Mouse (Mus musculus) gastrocnemius, postnatal 25 days (tissue): ENCODE measurements at regions not wholly inside any gene's neighbourhood (a gene's known extent, or its start where the extent isn't known, plus 50 kb on each side); places are given as distances from the start of the nearest gene placed in this dataset.
"Not testable (repeated sequence)": the region's sequence is repeated elsewhere in the genome, so short reads cannot be mapped to it uniquely, and the experiment has no call there.

Experiments
- DNase-seq: peaks from one replicate; pipeline ENCODE4 v3.0.0; 2022

- DNase-seq, result no peak
These were observed 96.5 kb upstream of the Map3k1 start for GRCm38 (mm10) chr13:111905213-111905701.

DNA sequence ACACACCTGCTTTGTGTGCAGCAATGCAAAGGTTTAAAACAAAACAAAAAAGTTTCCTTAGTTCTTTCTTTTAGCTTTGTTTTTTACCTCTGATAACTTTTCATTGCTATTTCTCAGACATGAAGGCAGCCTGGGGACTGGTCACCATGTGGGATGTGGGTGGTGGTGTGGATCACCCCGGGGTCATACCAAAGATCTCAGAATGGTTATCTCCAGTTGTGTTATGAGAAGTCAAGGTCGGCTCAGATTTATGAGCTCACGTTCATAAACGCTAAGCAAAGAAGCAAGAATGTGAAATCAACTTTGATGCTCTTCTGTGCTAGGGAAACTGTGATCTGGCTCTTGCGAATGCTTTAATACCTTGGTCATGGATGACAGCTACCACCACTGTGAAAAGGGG lies 102.3 kb upstream of the Map3k1 start:
- DNase-seq, result no peak

- DNase-seq, result no peak
These were observed 103.0 kb upstream of the Map3k1 start for GRCm38 (mm10) chr13:111911661-111912312.

GRCm38 (mm10) chr13:111914348-111914913 lies 105.6 kb upstream of the Map3k1 start:
- no peak for DNase-seq

DNA sequence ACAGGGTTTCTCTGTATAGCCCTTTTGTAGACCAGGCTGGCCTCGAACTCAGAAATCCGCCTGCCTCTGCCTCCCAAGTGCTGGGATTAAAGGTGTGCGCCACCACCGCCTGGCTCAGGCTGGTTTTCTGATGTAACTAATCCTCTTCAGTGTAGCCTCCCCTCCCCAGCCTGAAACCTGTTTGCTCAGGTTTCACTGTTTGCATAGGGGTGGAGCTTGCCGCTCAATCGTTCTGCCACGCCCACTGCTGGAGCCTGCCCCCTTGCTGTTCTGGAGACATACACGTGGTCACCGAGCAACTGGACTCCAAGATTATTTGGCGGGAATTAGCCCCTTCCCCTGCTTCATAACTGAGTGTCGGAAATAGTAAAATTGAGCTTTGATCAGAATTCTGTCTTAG lies 110.6 kb upstream of the Map3k1 start:
- not testable (repeated sequence) for DNase-seq

DNA sequence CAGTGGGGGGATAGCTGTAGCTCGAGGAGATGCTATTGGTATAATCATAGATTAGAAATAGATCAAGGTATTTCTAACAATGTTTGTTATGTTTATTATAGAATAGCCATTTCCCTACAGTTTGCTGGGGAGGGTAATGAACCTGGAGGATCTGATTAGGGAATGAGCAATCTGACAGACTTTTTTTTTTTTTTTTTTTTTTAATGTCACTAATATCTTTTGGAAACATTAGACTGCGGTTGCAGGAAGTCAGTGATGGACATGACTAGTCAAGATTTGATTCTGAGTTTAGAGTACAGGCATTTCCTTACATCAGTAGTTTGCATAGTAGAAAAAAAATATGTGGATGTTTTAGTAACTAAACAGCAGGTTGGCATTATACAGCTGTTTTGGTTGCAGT lies 111.7 kb upstream of the Map3k1 start:
- no peak for DNase-seq

- no peak for DNase-seq
These were observed 112.6 kb upstream of the Map3k1 start for GRCm38 (mm10) chr13:111921142-111922035.

DNA sequence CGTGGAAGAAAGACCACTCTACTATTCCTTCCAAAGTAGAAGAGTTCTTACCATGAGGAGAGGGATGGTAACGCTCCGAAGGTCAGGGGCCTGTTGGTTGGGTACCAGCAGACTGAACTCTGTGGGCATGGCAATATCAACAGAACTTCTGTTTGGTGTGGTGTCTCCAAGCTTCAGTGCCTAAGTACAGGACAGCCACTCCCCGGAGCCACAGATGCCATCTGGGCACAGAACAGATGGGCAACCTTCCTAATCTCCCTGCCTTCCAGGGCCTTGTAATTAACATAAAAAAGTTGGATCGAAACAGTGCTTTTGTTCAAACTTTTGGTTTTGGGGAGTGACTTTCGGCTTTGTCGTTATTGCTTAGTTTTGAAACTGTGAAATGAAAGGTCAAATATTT lies 116.6 kb upstream of the Map3k1 start:
- no peak for DNase-seq

- DNase-seq, result no peak
These were observed 118.0 kb upstream of the Map3k1 start for GRCm38 (mm10) chr13:111926801-111927200.

- DNase-seq, result no peak
These were observed 118.7 kb upstream of the Map3k1 start for GRCm38 (mm10) chr13:111927489-111927888.

DNA sequence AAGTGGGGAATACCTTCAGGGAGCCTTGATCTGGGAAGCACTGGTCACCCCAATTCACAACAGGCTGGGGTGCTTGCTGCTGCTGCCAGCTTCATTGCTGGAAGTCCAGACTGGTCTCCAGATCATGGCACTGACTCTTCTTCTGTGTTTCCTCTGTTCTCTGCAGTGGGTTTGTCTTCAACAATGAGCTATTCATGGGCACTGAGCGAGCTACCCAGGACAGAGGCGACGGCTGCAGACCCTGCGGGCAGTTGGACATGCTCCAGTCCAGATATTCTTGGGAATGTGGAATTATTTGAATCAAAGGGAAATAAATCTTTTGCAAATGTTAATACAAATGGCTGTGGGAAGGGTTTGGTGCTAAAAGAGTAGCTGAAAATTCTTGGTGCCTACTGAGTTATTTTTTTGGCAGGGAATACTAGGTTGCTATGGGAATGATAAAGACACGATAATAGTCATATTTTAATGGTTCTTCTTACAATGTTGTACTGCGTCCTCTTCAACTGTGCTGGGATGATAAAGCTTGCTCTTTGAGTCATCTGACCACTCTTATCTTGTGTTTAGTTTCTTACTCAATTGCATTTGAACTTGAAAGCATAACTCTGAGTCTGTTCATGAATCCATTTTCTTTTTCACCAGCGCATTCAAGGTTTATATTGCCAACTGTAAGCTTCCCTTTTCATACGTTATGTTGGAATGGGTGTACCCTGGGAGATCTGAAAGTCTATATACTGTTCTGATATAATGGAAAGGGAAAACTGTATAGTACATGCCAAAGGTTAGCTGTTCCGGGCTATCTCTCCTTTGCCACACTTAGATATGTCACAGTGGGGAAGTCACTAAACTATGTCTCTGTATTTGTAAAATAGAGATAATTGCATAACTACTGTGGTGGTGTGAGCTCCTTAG lies 120.1 kb upstream of the Map3k1 start:
- no peak for DNase-seq

DNA sequence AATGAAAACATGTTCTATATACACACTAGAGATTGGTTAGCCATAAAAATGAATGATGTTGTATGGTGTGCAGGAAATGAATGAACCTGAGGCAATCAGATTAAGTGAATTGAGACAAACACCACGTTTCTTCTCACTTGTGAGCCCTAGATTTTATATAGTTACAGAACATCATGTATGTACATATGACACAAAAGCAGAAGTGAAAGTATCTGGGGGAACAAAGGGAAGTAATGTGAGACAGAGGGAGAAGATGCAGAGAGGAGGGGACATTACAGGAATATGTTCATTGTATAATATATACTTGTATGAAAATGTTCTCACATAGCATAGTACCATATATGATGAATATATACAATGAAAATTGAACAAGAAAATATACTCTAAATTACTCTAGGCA lies 121.1 kb upstream of the Map3k1 start:
- DNase-seq, result no peak

DNA sequence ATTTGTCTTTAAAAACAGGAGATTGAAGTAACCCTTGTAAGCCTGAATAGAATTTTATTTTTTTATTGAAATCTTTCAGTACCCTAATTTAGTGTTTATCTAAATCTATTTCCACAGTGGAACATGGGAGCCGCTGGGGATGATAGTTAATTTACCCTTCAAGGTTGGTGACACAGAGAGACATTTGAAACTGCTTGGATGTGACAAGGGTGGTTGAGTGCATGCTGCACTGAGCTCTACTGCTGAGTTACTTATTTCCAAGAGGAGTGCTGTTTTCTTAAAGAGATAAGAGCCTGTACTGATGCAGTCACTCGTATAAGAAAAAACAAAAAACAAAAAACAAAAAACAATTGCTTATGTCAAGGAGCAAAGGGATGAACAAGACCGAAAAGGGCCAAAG lies 123.7 kb upstream of the Map3k1 start:
- no peak for DNase-seq

GRCm38 (mm10) chr13:111933526-111934240 lies 124.9 kb upstream of the Map3k1 start:
- no peak for DNase-seq

DNA sequence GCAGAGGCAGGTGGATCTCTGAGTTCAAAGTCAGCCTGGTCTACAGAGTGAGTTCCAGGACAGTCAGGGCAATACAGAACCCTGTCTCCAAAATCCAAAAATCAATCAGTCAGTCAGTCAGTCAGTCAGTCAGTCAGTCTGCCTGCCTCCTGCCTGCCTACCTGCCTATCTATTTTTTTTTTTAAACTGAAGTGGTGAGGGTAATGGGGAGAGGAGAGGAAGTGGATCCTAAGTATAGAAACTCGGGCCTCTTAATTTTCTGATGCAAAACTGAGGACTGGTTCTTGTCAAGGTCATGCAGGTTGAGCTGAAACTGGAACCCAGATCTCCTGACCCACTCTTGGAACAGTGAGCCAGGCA lies 126.9 kb upstream of the Map3k1 start:
- DNase-seq, result no peak

DNA sequence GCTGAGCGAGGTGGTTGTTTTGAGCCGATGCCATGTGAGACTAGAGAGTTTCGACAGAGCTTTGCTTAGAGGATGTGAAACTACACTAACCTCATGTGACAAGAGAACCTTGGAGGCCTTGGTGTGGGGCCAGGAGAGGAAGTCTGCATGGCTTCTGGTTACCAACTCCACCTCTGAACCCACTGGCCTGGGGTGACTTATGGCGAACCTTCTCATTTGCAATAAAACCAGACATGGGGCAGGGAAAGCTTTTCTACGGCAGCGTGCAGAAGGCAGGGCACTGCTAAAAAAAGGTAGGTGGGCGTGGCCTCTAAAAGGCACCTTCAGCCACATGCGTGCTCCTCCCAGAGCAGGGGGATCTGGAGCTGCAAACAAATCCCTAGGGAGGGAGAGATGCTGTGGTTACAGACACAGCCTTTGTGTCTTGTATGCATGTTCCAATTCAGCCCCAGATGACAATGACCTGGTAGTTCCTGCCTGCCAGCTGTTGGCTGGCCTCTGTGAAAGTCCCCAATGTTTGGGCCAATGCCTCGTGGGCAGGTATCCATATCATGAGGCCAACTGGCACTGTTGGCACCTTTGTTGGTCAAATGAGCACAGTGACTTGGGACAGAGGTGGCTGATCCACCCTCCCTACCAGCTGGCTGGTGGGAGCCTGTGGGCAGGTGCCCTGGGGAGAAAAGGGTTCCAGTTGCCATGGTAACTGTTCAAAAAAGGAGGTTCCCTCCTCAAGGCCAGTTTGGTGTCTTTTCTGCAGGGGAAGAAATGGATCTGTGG lies 127.5 kb upstream of the Map3k1 start:
- peak; percentile 46 for DNase-seq

GRCm38 (mm10) chr13:111936983-111937382 lies 128.2 kb upstream of the Map3k1 start:
- DNase-seq, result no peak

GRCm38 (mm10) chr13:111938896-111939422 lies 130.2 kb upstream of the Map3k1 start:
- DNase-seq, result no peak

GRCm38 (mm10) chr13:111939534-111940115 lies 130.8 kb upstream of the Map3k1 start:
- no peak for DNase-seq

- DNase-seq, result no peak
These were observed 131.5 kb upstream of the Map3k1 start for GRCm38 (mm10) chr13:111940275-111940674.
